Mouse (Mus musculus): ENCODE measurements at regions not wholly inside any gene's neighbourhood (a gene's known extent, or its start where the extent isn't known, plus 50 kb on each side); places are given as distances from the start of the nearest gene placed in this dataset.

DNA sequence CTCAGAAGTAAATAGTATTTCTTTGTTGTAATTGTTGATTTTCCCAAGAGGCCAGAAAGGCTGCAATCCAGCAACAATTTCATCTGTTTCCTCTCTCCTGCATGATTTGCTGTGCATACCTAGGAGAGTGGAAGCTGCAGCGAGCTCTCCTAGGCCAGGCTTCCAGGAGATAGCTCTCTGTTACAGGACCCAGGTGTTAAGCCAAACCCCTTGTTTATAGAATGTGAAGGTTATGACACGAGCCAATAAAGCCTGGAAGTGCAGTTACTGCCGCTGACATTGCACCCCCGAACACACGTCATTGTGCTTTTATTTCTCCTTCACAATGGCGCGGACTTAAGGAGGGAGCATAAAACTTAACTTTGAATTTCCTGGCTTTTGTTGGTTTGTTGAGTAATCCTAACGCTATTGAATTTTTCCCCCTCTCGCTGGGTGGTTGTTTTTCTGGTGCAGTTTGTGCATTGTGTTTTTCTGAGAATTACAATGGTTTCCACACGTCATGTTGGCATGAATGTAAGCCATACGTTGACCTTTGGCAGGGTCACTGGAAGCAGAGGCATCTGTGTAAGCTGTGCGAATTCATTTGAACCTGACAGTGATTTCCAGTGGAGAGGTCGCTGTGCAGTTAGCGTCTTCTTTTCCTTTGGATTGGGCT is 145.1 kb downstream of the Mtx2 start:
- Histone ChIP-seq H3K9me3 (ENCODE audit: control insufficient read depth, low read length) (no peaks in the 10 kb centered on the region), H3K4me2 (replicated peaks; ENCODE audit: low read depth) (no peak overlapping the region), H3K4me1 (replicated peaks; ENCODE audit: control insufficient read depth, insufficient read depth) (no peaks in the 10 kb centered on the region), H3K4me3 (ENCODE audit: low read depth, low read length) (no peak overlapping the region), H3K9ac (ENCODE audit: low read length) (no peak overlapping the region), H3K27me3 (ENCODE audit: control insufficient read depth, insufficient read depth, low read length) (no peaks in the 10 kb centered on the region), H3K27ac (replicated peaks) (no peak overlapping the region), H3K36me3 (ENCODE audit: control insufficient read depth, insufficient read depth, low read length) (no peaks in the 10 kb centered on the region)
- no peak for ATAC-seq (ENCODE audit: low FRiP score, low TSS enrichment)
- no peak for TF ChIP-seq CTCF (IDR thresholded peaks at IDR 0.05; ENCODE audit: low read depth)
- TF ChIP-seq EP300 (optimal IDR thresholded peaks at IDR 0.05) = no peak
- 41% methylated on average over 14 of the region's 14 CpGs for WGBS
- DNase-seq (ENCODE audit: low spot score) = no peak

DNA sequence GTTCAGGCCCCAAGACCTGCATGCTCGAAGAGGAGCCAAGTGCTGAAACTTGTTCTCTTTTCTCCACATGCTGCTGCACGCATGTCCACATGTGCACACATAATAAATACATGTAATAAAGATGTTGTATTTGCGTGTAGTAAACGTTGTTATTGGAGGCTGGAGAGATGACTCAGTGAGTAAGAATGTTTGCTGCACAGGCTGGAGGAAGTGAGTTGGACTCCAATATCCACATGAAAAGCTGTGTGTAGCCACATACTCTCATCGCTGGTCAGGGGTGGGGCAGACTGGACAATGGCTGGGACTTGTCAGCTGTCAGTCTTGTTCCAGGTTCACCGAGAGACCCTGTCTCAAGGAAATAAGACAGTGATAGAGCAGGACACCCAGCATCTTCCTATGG is 147.8 kb downstream of the Mtx2 start:
- Histone ChIP-seq H3K4me1 (replicated peaks; ENCODE audit: control insufficient read depth, insufficient read depth) (no peaks in the 10 kb centered on the region), H3K36me3 (ENCODE audit: control insufficient read depth, insufficient read depth, low read length) (no peaks in the 10 kb centered on the region), H3K4me2 (replicated peaks; ENCODE audit: low read depth) (no peak overlapping the region), H3K9me3 (ENCODE audit: control insufficient read depth, low read length) (no peaks in the 10 kb centered on the region), H3K9ac (ENCODE audit: low read length) (no peak overlapping the region), H3K27me3 (ENCODE audit: control insufficient read depth, insufficient read depth, low read length) (no peaks in the 10 kb centered on the region), H3K27ac (replicated peaks) (no peak overlapping the region), H3K4me3 (ENCODE audit: low read depth, low read length) (no peak overlapping the region)
- 51% methylated on average over 6 of the region's 6 CpGs for WGBS
- DNase-seq (ENCODE audit: low spot score) (no peak), ATAC-seq (ENCODE audit: low FRiP score, low TSS enrichment) (no peak)
- TF ChIP-seq EP300 (optimal IDR thresholded peaks at IDR 0.05) = no peak
- no peak for TF ChIP-seq CTCF (IDR thresholded peaks at IDR 0.05; ENCODE audit: low read depth)

DNA sequence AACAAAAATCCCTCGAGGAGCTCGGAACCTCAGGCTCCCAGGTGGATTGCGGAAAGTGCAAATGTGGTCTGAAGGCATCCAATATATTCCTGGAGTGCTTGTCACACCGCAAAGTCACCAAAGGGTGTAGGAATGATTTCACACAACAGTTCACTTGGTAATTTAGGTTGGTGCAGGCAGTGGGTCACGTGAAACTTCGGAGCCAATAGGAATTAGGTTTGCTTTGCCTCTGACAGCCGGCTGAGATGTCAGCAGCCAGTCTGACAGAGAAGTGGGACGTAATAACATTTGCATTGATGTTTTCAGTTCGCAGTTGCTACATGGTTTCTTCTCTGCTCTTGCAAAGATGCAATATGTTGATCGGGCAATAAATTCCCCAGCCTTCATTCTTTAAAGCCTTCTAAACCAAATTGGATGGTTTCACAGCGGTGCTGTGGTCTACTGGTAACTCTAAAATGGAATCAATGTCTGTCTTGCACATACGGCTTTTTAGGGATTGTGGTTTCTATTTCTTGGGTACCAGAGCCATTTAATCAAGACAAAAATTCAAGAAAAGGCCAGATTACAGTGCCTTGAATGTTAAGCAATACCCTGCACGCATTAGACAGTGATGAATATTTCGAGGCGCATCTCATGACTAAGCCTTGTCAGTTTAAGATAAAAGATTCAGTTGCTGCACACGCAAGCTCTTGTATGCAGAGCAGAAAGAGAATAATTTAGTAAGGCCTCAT is 149.2 kb downstream of the Mtx2 start:
- no peak overlapping the region for H3K4me2 ChIP-seq (replicated peaks; ENCODE audit: low read depth)
- no peak overlapping the region for H3K9ac ChIP-seq (ENCODE audit: low read length)
- no peaks in the 10 kb centered on the region for H3K27me3 ChIP-seq (ENCODE audit: control insufficient read depth, insufficient read depth, low read length)
- ATAC-seq (ENCODE audit: low FRiP score, low TSS enrichment) = no peak
- no peak for TF ChIP-seq EP300 (optimal IDR thresholded peaks at IDR 0.05)
- no peak for TF ChIP-seq CTCF (IDR thresholded peaks at IDR 0.05; ENCODE audit: low read depth)
- no peaks in the 10 kb centered on the region for H3K9me3 ChIP-seq (ENCODE audit: control insufficient read depth, low read length)
- DNase-seq (ENCODE audit: low spot score) = no peak
- H3K4me3 ChIP-seq (ENCODE audit: low read depth, low read length) = no peak overlapping the region
- WGBS = 66% methylated on average over 16 of the region's 16 CpGs
- H3K27ac ChIP-seq (replicated peaks) = no peak overlapping the region
- no peaks in the 10 kb centered on the region for H3K4me1 ChIP-seq (replicated peaks; ENCODE audit: control insufficient read depth, insufficient read depth)
- H3K36me3 ChIP-seq (ENCODE audit: control insufficient read depth, insufficient read depth, low read length) = no peaks in the 10 kb centered on the region

DNA sequence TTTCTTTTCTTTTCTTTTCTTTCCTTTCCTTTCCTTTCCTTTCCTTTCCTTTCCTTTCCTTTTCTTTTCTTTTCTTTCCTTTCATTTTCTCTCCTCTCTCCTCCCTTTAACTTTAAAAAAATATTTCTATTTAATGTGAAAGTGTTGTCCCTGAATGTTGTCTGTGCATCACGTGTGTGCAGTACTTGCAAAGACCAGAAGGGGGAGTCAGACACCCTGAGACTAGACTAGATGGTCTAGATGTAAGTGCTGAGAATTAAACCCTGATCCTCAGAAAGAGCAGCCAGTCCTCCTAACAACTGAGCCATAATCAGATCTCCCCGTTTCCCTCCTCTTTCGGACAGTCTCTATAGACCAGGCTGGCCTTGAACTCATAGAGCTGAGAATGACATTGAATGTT is 151.7 kb downstream of the Mtx2 start:
- Histone ChIP-seq H3K36me3 (ENCODE audit: control insufficient read depth, insufficient read depth, low read length) (no peaks in the 10 kb centered on the region), H3K27me3 (ENCODE audit: control insufficient read depth, insufficient read depth, low read length) (no peaks in the 10 kb centered on the region), H3K27ac (replicated peaks) (no peak overlapping the region), H3K4me1 (replicated peaks; ENCODE audit: control insufficient read depth, insufficient read depth) (no peaks in the 10 kb centered on the region), H3K4me3 (ENCODE audit: low read depth, low read length) (no peak overlapping the region), H3K9ac (ENCODE audit: low read length) (no peak overlapping the region), H3K9me3 (ENCODE audit: control insufficient read depth, low read length) (no peaks in the 10 kb centered on the region), H3K4me2 (replicated peaks; ENCODE audit: low read depth) (no peak overlapping the region)
- DNase-seq (ENCODE audit: low spot score) (no peak), ATAC-seq (ENCODE audit: low FRiP score, low TSS enrichment) (no peak)
- TF ChIP-seq EP300 (optimal IDR thresholded peaks at IDR 0.05) (no peak), CTCF (IDR thresholded peaks at IDR 0.05; ENCODE audit: low read depth) (0 out of 2 replicates have a peak, but pooled peaks have one; percentile 7)
- 96% methylated on average over 3 of the region's 3 CpGs for WGBS

DNA sequence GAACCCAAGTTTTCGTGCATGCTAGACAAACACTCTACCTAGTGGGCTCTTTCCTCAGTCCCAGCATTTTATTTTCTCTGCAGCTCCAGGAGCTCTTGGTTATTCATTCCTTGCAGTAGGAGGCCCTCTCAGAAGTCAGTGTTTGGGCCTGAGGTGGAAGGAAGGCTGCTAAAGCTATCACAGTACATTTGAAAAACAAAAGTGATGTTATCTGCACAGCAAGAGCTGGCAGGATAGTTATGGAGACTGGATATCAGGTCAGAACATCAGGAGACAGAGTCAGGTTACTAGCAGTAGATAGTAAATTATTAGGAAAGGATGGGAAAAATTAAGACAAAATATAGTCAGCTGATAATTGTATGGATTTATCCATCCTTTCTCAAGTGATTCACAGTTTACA is 152.2 kb downstream of the Mtx2 start:
- Histone ChIP-seq H3K9ac (ENCODE audit: low read length) (no peak overlapping the region), H3K4me3 (ENCODE audit: low read depth, low read length) (no peak overlapping the region), H3K27me3 (ENCODE audit: control insufficient read depth, insufficient read depth, low read length) (no peaks in the 10 kb centered on the region), H3K4me1 (replicated peaks; ENCODE audit: control insufficient read depth, insufficient read depth) (no peaks in the 10 kb centered on the region), H3K9me3 (ENCODE audit: control insufficient read depth, low read length) (no peaks in the 10 kb centered on the region), H3K27ac (replicated peaks) (no peak overlapping the region), H3K36me3 (ENCODE audit: control insufficient read depth, insufficient read depth, low read length) (no peaks in the 10 kb centered on the region), H3K4me2 (replicated peaks; ENCODE audit: low read depth) (no peak overlapping the region)
- DNase-seq (ENCODE audit: low spot score) (no peak), ATAC-seq (ENCODE audit: low FRiP score, low TSS enrichment) (no peak)
- 81% methylated on average over 1 of the region's 1 CpGs for whole genome bisulfite sequencing
- TF ChIP-seq EP300 (optimal IDR thresholded peaks at IDR 0.05) (no peak), CTCF (IDR thresholded peaks at IDR 0.05; ENCODE audit: low read depth) (no peak)

DNA sequence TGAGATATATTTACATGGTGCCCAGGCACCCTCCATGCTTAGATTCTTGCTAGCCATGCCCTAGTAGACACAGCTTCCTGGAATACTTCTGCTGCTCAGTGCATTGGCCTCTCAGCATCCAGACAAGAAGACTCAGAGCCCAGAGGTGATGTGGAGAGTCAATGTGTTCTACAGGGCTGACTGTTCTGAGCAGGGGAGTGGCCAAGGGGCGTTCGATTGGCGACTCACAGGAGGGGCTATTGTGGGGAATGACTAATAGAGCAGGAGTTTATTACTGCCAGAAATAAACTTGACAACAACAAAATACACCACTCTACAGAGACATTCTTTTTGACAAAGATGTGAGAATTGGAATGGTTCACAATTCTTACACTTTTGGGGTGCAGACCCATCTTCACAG is 156.3 kb downstream of the Mtx2 start:
- WGBS = 85% methylated on average over 3 of the region's 3 CpGs
- Histone ChIP-seq H3K4me1 (replicated peaks; ENCODE audit: control insufficient read depth, insufficient read depth) (no peaks in the 10 kb centered on the region), H3K36me3 (ENCODE audit: control insufficient read depth, insufficient read depth, low read length) (no peaks in the 10 kb centered on the region), H3K9ac (ENCODE audit: low read length) (no peak overlapping the region), H3K27me3 (ENCODE audit: control insufficient read depth, insufficient read depth, low read length) (no peaks in the 10 kb centered on the region), H3K27ac (replicated peaks) (no peak overlapping the region), H3K9me3 (ENCODE audit: control insufficient read depth, low read length) (no peaks in the 10 kb centered on the region), H3K4me3 (ENCODE audit: low read depth, low read length) (no peak overlapping the region), H3K4me2 (replicated peaks; ENCODE audit: low read depth) (no peak overlapping the region)
- DNase-seq (ENCODE audit: low spot score) (no peak), ATAC-seq (ENCODE audit: low FRiP score, low TSS enrichment) (no peak)
- TF ChIP-seq EP300 (optimal IDR thresholded peaks at IDR 0.05) (no peak), CTCF (IDR thresholded peaks at IDR 0.05; ENCODE audit: low read depth) (no peak)

All from stomach, postnatal 0 days (tissue).